Mouse (Mus musculus) CH12.LX (cell line): ENCODE measurements at regions not wholly inside any gene's neighbourhood (a gene's known extent, or its start where the extent isn't known, plus 50 kb on each side); places are given as distances from the start of the nearest gene placed in this dataset.

Experiments
- CHD2 ChIP-seq: IDR thresholded peaks from 2 replicates; pipeline ENCODE4 v1.6.1; 2011; ENCODE audit warnings: low read length, improper control_type of control experiment
- CTCF ChIP-seq, 2 experiments: IDR thresholded peaks in 1 of 2; conservative IDR thresholded peaks in 1 of 2; 2 replicates each; pipeline ENCODE4 v1.5.1; 2011 to 2012; ENCODE audit warnings: low read depth in 2 of 2, low read length in 2 of 2, improper control_type of control experiment in 1 of 2, inconsistent platforms in 1 of 2, mild to moderate bottlenecking in 1 of 2, moderate library complexity in 1 of 2
- GABPA ChIP-seq: IDR thresholded peaks from 2 replicates; pipeline ENCODE4 v1.6.1; 2012; ENCODE audit warnings: low read depth, low read length, improper control_type of control experiment, inconsistent platforms; ENCODE audit not compliant: insufficient replicate concordance
- KAT2A ChIP-seq: IDR thresholded peaks from 2 replicates; pipeline ENCODE4 v1.6.1; 2012; ENCODE audit warnings: low read length, improper control_type of control experiment, inconsistent platforms; ENCODE audit not compliant: insufficient replicate concordance
- MAFK ChIP-seq: IDR thresholded peaks from 2 replicates; pipeline ENCODE4 v1.6.1; 2011; ENCODE audit warnings: low read length, improper control_type of control experiment; ENCODE audit not compliant: insufficient replicate concordance
- MXI1 ChIP-seq: IDR thresholded peaks from 2 replicates; pipeline ENCODE4 v1.6.1; 2011; ENCODE audit warnings: mild to moderate bottlenecking, low read depth, low read length, improper control_type of control experiment
- PAX5 ChIP-seq: IDR thresholded peaks from 2 replicates; pipeline ENCODE4 v1.6.1; 2012; ENCODE audit warnings: low read length, inconsistent platforms, mixed read lengths
- POLR2A ChIP-seq: IDR thresholded peaks from 2 replicates; pipeline ENCODE4 v1.6.1; 2011; ENCODE audit warnings: low read depth, mild to moderate bottlenecking, improper control_type of control experiment, low read length
- SMC3 ChIP-seq: IDR thresholded peaks from 2 replicates; pipeline ENCODE4 v1.6.1; 2011; ENCODE audit warnings: low read depth, low read length, improper control_type of control experiment
- UBTF ChIP-seq: IDR thresholded peaks from 2 replicates; pipeline ENCODE4 v1.6.1; 2012; ENCODE audit warnings: low read depth, mild to moderate bottlenecking, inconsistent platforms, low read length, improper control_type of control experiment, moderate library complexity

GRCm38 (mm10) chr9:41321521-41321920 is 160.0 kb upstream of the Ubash3b start:
- no peak for TF ChIP-seq SMC3
- TF ChIP-seq UBTF = no peak
- TF ChIP-seq MXI1 = no peak
- TF ChIP-seq CTCF (conservative IDR thresholded peaks at IDR 0.05 in 1 of 2, IDR thresholded peaks at IDR 0.05 in 1 of 2; ENCODE audit: low read depth in 2 of 2, low read length in 2 of 2) = no peak
- TF ChIP-seq GABPA = no peak
- TF ChIP-seq KAT2A = no peak
- no peak for TF ChIP-seq MAFK
- TF ChIP-seq PAX5 = no peak
- TF ChIP-seq POLR2A = no peak
- TF ChIP-seq CHD2 = no peak
